Mouse (Mus musculus): Measurements from ENCODE around the gene Pparg. TPM values are rescaled to one million over a fixed set of nuclear protein-coding genes. Genes with fewer than 3 reads are reported as not detected.

The Pparg gene
- total RNA-seq, 2 experiments from 2014 or later = 8.1 to 10.3 TPM

DNA sequence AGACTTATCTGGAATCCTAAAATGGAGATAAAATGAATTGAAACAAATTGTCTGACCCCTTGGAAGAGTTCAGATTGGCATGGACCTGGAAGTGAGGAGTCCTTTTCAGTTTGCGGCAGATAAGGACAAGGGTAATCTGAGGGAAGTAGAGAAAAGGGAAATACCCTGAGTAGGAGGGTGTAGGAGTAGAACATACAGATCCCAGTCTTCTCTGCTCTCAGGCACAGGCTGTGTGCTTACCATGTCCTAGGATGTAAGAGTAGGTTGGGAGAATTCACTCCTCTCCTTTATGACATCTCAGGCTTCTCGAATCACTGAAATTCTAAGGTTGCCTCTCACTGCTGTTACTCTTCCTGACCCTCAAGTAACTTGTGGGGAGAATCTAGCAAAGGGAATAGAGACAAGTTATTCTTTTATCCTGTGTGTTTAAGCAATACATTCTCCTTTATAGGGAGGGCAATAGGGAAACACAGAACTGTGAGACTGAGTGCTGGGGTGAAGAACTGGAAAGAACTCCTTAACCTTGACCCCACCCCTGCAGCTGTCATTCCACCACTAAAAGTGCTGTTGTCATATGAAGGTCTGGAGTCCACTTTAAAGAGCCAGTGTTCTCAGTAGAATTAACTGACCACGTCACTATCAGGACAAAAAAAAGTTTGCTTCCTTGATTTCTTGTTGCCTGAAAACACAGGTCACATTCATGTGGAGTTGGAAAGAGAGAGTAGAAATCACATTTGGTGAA is 6.3 kb downstream of the Pparg start:
- TF ChIP-seq CTCF (IDR thresholded peaks at IDR 0.05) = no peak
- no peak for DNase-seq (ENCODE audit: extremely low spot score in 1 of 2, low spot score in 2 of 2)
- H3K27ac ChIP-seq = no peak overlapping the region
- intact Hi-C loops (cut with DNase I) = no loop called here
- H3K4me3 ChIP-seq = no peak overlapping the region

GRCm38 (mm10) chr6:115374871-115375852 is 14.4 kb downstream of the Pparg start:
- intact Hi-C loops (cut with DNase I) = no loop called here
- TF ChIP-seq CTCF (IDR thresholded peaks at IDR 0.05) = no peak

DNA sequence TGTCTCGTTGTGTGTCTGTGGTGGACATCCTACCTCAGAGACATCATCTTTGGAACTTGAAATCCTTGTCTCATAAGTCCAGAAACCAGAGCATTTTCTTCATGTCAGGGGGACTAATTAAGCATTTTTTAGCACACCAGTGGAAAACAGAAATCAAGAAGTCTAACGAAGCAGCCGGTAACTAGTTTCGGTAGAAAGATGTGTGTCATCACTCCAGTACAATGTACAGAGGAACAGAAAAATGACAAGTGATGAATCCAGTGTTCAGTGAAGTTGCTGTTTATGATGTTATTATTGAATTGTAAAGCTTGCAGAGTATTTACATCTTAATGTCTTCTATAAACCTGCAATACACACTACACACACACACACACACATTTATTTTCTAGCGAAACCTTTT is 19.8 kb downstream of the Pparg start:
- intact Hi-C loops (cut with DNase I) = no loop called here
- no peak for DNase-seq (ENCODE audit: extremely low spot score in 1 of 2, low spot score in 2 of 2)
- Histone ChIP-seq H3K27ac (no peak overlapping the region), H3K4me3 (no peak overlapping the region)
- TF ChIP-seq CTCF (IDR thresholded peaks at IDR 0.05) = no peak

More at GRCm38 (mm10) chr6:115374871-115375852, 14.4 kb downstream of the Pparg start:
- no peak overlapping the region for H3K4me3 ChIP-seq
- H3K27ac ChIP-seq = no peak overlapping the region
- DNase-seq (ENCODE audit: extremely low spot score in 1 of 2, low spot score in 2 of 2) = no peak

DNA sequence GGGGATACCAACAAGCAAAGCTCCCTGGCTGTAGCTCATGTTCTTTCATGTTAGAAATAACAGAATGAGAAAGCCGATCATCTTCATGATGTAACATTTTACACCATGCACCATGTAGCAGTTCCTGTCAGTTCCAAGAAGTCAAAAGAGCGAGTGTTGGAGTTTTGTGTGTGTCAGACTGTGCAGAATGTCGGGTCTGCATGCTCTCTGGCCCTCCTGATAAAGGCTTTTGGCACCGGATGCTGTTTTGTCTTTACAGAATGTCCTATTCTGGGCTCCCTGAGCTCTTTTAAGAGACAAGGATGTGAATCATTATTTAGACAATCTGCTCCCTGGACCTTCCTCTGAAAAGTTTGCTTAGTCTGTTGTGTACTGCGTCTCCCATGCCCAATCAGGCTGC is 22.0 kb downstream of the Pparg start:
- DNase-seq (ENCODE audit: extremely low spot score in 1 of 2, low spot score in 2 of 2) = no peak
- intact Hi-C loops (cut with DNase I) = no loop called here
- TF ChIP-seq CTCF (IDR thresholded peaks at IDR 0.05) = no peak
- Histone ChIP-seq H3K4me3 (no peak overlapping the region), H3K27ac (no peak overlapping the region)

DNA sequence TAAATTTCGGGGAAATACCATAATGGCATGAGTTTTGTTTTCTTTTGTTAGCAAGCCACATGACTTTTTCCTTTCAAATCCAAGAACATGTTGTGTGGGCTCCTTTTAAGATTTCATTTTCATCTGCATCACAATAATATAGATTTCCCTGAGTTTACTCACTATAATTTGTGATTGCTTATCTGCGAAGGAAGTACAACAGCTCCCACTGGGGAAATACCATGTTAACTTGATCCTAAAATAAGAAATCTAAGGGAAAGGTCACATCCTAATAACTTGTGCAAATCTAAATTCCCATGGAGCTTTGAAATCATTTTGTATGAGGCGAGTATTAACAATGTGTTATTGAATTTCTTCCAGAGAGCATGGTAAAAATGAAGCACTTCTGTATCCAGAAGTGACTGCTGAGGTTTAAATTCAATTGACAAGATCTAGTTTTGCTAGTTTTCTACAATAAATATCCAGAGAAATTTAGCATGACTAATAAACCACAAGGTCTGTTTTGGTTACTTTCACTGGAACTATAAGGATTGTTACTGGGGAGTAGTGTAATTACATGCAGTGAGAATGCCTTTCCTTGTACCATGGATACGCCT is 29.3 kb downstream of the Pparg start:
- TF ChIP-seq CTCF (IDR thresholded peaks at IDR 0.05) = no peak
- H3K27ac ChIP-seq = no peak overlapping the region
- intact Hi-C loops (cut with DNase I) = no loop called here
- H3K4me3 ChIP-seq = no peak overlapping the region
- no peak for DNase-seq (ENCODE audit: extremely low spot score in 1 of 2, low spot score in 2 of 2)

DNA sequence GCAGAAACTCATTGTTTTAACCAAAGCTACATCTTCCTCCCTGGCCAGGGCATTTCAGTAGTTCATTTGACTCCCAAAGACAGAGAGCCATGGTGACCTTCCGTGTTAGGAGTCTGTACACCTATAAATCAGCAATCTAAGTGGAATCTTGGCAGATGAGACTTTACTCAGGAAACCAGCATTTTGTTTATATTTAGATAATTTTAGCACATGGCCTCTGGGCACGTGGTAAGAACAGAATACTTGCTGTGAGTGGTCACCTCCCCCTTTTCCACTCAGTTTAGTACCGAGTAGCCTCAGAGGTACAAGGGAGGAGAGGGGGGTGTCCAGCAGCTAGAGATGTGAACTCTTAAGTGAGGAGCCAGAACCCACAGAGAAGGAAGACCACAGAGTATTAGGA is 36.2 kb downstream of the Pparg start:
- TF ChIP-seq CTCF (IDR thresholded peaks at IDR 0.05) = no peak
- DNase-seq (ENCODE audit: extremely low spot score in 1 of 2, low spot score in 2 of 2) = no peak
- intact Hi-C loops (cut with DNase I) = no loop called here
- H3K4me3 ChIP-seq = no peak overlapping the region
- H3K27ac ChIP-seq = no peak overlapping the region

- intact Hi-C loops (cut with DNase I) = no loop called here
- TF ChIP-seq CTCF (IDR thresholded peaks at IDR 0.05) = no peak
- Histone ChIP-seq H3K4me3 (no peak overlapping the region), H3K27ac (no peak overlapping the region)
- DNase-seq (ENCODE audit: extremely low spot score in 1 of 2, low spot score in 2 of 2) = no peak
These were observed 43.6 kb downstream of the Pparg start for GRCm38 (mm10) chr6:115404354-115404753.

- no peak for TF ChIP-seq CTCF (IDR thresholded peaks at IDR 0.05)
- intact Hi-C loops (cut with DNase I) = no loop called here
- DNase-seq (ENCODE audit: extremely low spot score in 1 of 2, low spot score in 2 of 2) = no peak
These were observed 50.7 kb downstream of the Pparg start for GRCm38 (mm10) chr6:115411477-115411876.

GRCm38 (mm10) chr6:115418171-115418570 is 57.4 kb downstream of the Pparg start:
- Histone ChIP-seq H3K27ac (no peak overlapping the region), H3K4me3 (no peak overlapping the region)
- intact Hi-C loops (cut with DNase I) = no loop called here
- TF ChIP-seq CTCF (IDR thresholded peaks at IDR 0.05) = no peak
- no peak for DNase-seq (ENCODE audit: extremely low spot score in 1 of 2, low spot score in 2 of 2)

More at GRCm38 (mm10) chr6:115411477-115411876, 50.7 kb downstream of the Pparg start:
- Histone ChIP-seq H3K4me3 (no peak overlapping the region), H3K27ac (no peak overlapping the region)

DNA sequence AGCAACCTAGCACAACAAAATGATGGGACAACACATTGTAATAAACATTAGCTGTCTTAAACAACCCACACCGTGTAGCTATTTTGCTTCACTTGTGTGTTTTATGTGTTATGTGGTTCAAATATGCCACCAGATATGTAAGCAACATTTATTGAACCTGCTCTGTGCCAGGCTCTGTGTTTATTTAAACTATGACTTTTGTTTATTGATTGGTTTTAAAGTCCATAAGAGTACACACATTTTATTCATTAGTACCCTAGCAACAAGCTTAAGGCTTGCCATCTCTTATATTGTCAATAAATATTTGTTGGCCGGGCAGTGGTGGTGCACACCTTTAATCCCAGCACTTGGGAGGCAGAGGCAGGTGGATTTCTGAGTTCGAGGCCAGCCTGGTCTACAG is 58.2 kb downstream of the Pparg start:
- intact Hi-C loops (cut with DNase I) = no loop called here
- Histone ChIP-seq H3K27ac (no peak overlapping the region), H3K4me3 (no peak overlapping the region)
- no peak for DNase-seq (ENCODE audit: extremely low spot score in 1 of 2, low spot score in 2 of 2)
- no peak for TF ChIP-seq CTCF (IDR thresholded peaks at IDR 0.05)

DNA sequence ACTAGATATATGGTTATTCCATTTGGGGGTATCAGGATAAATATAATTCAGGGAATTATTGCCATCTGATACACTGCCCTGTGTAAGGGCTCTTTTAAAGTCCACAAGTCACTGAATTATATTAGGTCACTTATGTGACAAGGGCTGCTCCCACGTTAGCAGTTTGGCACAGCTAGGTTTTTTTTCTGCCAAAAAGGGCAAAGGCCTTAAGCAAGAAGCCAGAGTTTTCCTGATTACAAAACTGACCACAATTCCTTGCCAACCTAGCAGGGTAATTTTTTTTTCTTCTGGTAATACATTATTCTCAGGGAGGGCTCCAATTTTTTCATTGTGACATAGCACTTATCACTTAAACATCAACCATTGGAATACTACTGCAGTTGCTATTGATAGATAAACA is 60.2 kb downstream of the Pparg start:
- no peak overlapping the region for H3K4me3 ChIP-seq
- H3K27ac ChIP-seq = no peak overlapping the region
- DNase-seq (ENCODE audit: extremely low spot score in 1 of 2, low spot score in 2 of 2) = no peak
- no peak for TF ChIP-seq CTCF (IDR thresholded peaks at IDR 0.05)
- intact Hi-C loops (cut with DNase I) = no loop called here

DNA sequence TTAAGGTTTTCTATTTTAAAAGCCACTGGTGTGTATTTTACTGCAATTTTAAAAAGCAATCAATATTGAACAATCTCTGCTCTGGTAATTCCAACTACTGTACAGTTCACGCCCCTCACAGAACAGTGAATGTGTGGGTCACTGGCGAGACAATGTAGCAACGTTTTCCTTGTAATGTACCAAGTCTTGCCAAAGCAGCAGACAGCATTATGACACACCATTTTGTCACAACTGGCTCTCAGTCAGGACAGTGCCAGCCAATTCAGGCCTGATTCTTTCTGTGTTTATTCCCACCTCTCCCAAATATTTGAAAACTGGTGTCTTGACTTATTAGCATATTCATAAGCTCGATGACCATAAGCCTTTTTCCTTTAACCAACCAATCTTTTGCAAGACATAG is 60.9 kb downstream of the Pparg start:
- DNase-seq (ENCODE audit: extremely low spot score in 1 of 2, low spot score in 2 of 2) = no peak
- no peak for TF ChIP-seq CTCF (IDR thresholded peaks at IDR 0.05)
- intact Hi-C loops (cut with DNase I) = no loop called here

More for the DNA sequence above, 60.9 kb downstream of the Pparg start:
- H3K27ac ChIP-seq = no peak overlapping the region
- H3K4me3 ChIP-seq = no peak overlapping the region
